Mouse (Mus musculus): ENCODE measurements around the gene Ttll13. TPM values are rescaled to one million over a fixed set of nuclear protein-coding genes. Genes with fewer than 3 reads are reported as not detected.

The Ttll13 gene
- total RNA-seq, 2 experiments from 2014 or later = 1.7 to 1.8 TPM

- intact Hi-C loops (cut with DNase I) = no loop called here
- DNase-seq (ENCODE audit: low spot score in 2 of 2) = no peak
Observed at GRCm38 (mm10) chr7:80296462-80296861, 50.3 kb downstream of the Ttll13 start.

- DNase-seq (ENCODE audit: low spot score in 2 of 2) = no peak
- intact Hi-C loops (cut with DNase I) = no loop called here
Observed at GRCm38 (mm10) chr7:80297041-80297440, 50.9 kb downstream of the Ttll13 start.

GRCm38 (mm10) chr7:80298754-80299153 is 52.6 kb downstream of the Ttll13 start:
- no peak for DNase-seq (ENCODE audit: low spot score in 2 of 2)
- intact Hi-C loops (cut with DNase I) = no loop called here

- DNase-seq (ENCODE audit: low spot score in 2 of 2) = no peak
- intact Hi-C loops (cut with DNase I) = no loop called here
Observed at GRCm38 (mm10) chr7:80299568-80299967, 53.4 kb downstream of the Ttll13 start.

- intact Hi-C loops (cut with DNase I) = no loop called here
Observed at GRCm38 (mm10) chr7:80301522-80301921, 55.3 kb downstream of the Ttll13 start.

GRCm38 (mm10) chr7:80307766-80308165 is 61.6 kb downstream of the Ttll13 start:
- intact Hi-C loops (cut with DNase I) = no loop called here
- no peak for DNase-seq (ENCODE audit: low spot score in 2 of 2)

More at GRCm38 (mm10) chr7:80301522-80301921, 55.3 kb downstream of the Ttll13 start:
- no peak for DNase-seq (ENCODE audit: low spot score in 2 of 2)

Other genes starting within 250 kb of the Ttll13 start
- 10 to 100 TPM; 18.4 to 20.2 TPM for gene Zfp710, start 221.6 kb upstream of the Ttll13 start, total RNA-seq (2021)
- gene Idh2, start 131.0 kb upstream of the Ttll13 start, total RNA-seq (2021) = 10 to 100 TPM; 52.2 to 55.6 TPM
- 10 to 100 TPM; 16.9 to 19.1 TPM for gene Sema4b, start 59.5 kb upstream of the Ttll13 start, total RNA-seq (2021)
- 10 to 100 TPM; 21.7 to 21.8 TPM for gene Cib1, start 13.6 kb upstream of the Ttll13 start, total RNA-seq (2021)
- 1 to 10 TPM; 6.0 to 6.6 TPM for gene Gdpgp1, start 13.5 kb upstream of the Ttll13 start, total RNA-seq (2021)
- 10 to 100 TPM; 44.8 to 45.9 TPM for gene Ngrn, start 14.8 kb downstream of the Ttll13 start, total RNA-seq (2021)
- 10 to 100 TPM; 19.0 to 25.3 TPM for gene Vps33b, start 23.3 kb downstream of the Ttll13 start, total RNA-seq (2021)
- gene Prc1, start 48.1 kb downstream of the Ttll13 start, total RNA-seq (2021) = 1 to 10 TPM in 1 of 2 experiments, under 1 TPM in 1; 0.95 to 1.8 TPM
- 10 to 100 TPM; 13.1 to 17.1 TPM for gene Rccd1, start 78.1 kb downstream of the Ttll13 start, total RNA-seq (2021)
- 10 to 100 TPM; 36.4 to 39.6 TPM for gene Unc45a, start 94.6 kb downstream of the Ttll13 start, total RNA-seq (2021)
- 10 to 100 TPM; 52.9 to 65.7 TPM for gene Hddc3, start 96.7 kb downstream of the Ttll13 start, total RNA-seq (2021)
- gene Man2a2, start 125.0 kb downstream of the Ttll13 start, total RNA-seq (2021) = 100 to 1,000 TPM; 128 to 158 TPM
- gene Fes, start 141.6 kb downstream of the Ttll13 start, total RNA-seq (2021) = 1 to 10 TPM; 6.0 to 7.1 TPM
- 10 to 100 TPM; 30.7 to 38.5 TPM for gene Furin, start 159.1 kb downstream of the Ttll13 start, total RNA-seq (2021)